Mouse (Mus musculus) embryonic fibroblast, embryonic 13.5 days (primary cell): Measurements from ENCODE around the gene Hpd.

ENCODE experiments used
- CTCF ChIP-seq: IDR thresholded peaks from 2 replicates; pipeline ENCODE4 v1.5.1; 2011; ENCODE audit warnings: mild to moderate bottlenecking, control low read depth, low read length, moderate library complexity, borderline replicate concordance; ENCODE audit not compliant: insufficient read depth
- POLR2A ChIP-seq: IDR thresholded peaks from 2 replicates; pipeline ENCODE4 v1.6.1; 2011; ENCODE audit warnings: low read depth, mild to moderate bottlenecking, control low read depth, low read length, moderate library complexity

DNA sequence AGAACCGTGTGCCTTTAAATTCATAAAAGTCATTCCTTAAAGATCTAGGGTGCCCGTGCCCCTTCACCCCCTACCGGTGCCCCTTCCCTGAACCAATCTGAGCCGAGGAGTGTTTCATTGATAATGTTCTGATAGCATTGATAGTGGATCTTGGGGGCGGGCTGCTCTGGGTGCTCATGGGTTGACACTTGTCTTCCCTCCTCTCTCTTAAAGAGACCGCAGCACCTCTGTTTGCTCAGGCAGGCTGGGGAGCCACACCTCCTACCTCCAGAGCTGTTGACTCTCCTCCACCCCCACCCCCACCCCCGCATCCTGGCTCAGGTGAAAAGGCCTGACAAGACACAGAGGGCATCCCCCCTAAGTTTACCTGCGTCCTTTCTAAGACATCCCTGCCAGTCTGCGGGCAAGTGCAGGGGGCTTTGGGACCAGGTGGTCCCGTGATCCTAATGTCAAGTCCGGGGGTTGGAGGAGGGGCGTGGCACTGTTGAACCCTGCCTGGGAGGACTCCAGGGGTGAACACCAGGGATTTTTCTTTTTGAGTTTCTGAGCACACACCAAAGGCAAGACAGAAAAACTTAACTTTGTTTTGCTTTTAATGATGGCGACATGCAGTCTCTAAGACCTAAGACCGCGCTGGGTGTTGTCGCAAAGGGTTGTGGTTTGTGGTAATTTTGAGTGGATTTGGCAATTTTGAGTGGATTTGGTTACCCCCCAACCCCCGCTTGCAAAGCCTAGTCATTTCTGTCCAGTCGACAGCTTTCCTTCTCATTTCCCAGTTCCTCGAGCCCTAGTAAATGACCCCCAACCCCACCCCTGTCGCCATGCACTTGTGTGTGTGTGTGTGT lies 37.6 kb downstream of the Hpd start:
- TF ChIP-seq POLR2A = no peak
- no peak for TF ChIP-seq CTCF
